Mouse (Mus musculus) right cerebral cortex, postnatal 14 days (tissue): ENCODE results near the gene Pdik1l.
"Not testable (repeated sequence)": the region's sequence is repeated elsewhere in the genome, so short reads cannot be mapped to it uniquely, and the experiment has no call there.

Source experiments
- DNase-seq: peaks from one replicate; pipeline ENCODE4 v3.0.0; 2022

Pdik1l gene

DNA sequence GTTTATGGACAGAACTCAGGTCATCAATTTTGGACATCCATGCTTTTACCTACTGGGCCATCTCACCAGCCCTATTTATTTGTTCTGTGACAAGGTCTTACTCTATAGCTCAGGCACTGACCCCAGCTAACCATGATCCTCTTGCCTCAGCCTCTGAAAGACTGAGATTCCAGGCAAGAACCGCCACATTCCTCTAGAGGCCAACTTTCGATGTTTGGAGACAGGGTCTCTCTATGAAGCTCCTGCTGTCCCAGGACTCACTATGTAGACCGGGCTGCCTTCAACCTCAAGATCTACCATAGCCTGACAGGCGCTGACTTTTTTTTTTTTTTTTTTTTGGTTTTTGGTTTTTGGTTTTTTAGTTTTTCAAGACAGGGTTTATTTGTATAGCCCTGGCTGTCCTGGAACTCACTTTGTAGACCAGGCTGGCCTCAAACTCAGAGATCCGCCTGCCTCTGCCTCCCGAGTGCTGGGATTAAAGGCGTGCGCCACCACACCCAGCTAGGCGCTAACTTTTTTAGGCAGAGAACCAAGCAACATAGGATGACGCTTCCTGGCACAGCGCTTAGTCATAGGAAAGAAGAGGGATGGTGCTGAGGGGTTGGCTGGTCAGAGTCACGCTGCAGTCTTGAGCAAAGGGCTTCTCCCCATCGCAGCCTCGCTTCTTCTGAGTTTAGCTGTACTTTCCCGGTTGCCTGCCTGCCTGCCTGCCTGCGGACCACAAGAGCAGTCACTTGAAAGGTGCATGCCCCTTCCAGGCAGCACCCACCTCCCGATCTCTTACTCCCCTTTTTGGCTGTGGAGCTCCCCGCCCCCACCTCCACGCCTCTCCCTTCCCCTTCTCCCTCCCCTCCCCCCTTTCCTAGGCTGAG is 11.2 kb upstream of the Pdik1l start:
- no peak for DNase-seq

DNA sequence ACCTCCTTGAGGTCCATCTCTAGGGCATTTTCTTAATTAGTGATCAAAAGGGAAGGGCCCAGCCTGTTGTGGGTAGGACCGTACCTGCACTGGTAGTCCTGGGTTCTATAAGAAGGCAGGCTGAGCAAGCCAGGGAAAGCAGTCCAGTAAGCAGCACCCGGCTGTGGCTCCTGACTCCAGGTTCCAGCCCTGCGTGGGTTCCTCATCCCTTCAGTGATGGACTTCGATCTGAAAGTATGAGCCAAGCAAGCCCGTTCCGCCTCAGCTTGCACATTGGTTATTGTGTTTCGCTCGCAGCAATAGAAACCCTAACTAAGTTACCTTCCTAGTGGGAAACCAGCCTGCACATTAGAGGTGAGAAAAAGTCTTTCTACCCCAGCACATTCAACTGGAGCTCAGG is 9.7 kb upstream of the Pdik1l start:
- no peak for DNase-seq

DNA sequence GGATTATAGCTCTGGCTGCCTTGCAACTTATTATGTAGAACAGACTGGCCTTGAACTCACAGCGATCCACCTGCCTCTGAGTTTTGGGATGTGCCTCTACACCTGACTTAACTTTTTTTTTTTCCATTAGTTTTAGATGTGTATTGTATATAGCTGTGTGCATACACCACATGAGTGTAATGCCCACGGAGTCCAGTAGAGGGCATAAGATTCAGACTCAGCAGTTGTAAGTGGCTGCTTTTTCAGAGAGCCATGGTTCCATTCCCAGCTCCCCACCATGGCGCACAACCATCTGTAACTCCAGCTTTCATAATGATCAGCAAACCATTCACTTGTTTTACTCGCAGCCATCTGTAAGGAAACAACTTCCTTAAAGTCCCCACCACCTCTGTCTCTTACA is 8.8 kb upstream of the Pdik1l start:
- DNase-seq, result no peak

DNA sequence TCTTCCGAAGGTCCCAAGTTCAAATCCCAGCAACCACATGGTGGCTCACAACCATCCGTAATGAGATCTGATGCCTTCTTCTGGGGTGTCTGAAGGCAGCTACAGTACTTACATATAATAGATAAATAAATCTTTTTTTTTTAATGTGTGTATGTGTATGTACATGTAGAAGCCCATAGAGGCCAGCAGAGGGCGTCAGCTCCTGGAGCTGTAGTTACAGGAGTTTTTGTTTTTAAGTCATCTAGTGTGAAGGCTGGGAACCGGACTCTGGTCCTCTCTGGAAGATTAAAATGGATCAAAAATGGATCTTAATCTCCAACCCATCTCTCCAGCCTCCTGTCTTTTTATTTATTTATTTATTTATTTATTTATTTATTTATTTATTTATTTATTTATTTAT is 8.4 kb upstream of the Pdik1l start:
- not testable (repeated sequence) for DNase-seq

DNA sequence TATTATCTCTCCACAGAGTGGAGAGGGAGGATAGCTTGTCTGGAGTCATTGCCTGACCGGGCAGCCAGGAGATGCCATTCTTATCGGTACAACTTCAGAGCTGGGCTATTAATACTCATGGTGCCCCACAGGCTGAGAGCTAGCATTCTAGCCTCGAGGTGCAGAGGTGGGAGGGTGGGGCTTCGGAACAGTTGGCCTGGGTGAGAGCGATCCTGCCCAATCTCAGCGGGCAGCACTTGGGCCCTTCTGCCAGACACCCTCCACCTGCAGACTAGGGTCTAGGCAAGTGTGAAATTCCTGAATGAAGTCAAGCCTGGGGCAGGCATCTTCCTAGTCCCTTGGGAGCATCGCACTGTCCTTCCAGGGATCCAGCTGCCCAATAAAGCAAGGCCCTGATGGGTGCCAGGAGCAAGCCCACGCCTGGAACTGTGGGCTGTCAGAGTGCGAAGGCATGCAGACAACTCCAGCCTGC is 6.0 kb upstream of the Pdik1l start:
- DNase-seq, result no peak

DNA sequence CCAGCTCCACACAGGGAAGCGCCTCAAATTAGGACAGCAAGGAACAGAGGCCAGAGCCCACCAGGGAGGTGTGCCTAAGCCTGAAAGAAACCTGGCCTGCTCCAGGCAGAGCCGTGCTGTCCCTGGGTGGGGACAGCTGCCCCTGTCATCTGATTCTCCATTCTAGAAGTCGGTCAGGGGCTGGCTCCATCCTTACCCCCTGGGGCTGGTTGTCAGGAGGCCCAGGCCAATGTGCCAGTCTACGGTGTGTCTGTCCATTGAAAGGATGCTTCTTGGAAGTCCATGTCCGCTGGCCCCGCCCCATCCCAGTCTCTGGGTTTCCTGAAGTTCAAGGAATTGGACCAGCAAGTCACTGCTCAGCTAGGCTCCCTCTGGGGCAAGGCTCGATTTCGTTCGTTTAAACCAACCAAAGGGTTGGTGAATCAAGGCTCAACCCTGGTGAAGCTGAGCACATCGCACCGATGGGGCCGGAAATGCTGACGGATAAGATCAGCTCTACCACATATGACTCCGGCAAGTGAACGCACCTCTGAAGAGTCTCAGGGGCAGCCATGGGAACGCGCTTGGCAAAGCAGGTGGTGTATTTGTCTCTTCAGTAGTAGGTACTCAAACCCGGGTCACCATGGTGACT is 5.5 kb upstream of the Pdik1l start:
- no peak for DNase-seq

DNA sequence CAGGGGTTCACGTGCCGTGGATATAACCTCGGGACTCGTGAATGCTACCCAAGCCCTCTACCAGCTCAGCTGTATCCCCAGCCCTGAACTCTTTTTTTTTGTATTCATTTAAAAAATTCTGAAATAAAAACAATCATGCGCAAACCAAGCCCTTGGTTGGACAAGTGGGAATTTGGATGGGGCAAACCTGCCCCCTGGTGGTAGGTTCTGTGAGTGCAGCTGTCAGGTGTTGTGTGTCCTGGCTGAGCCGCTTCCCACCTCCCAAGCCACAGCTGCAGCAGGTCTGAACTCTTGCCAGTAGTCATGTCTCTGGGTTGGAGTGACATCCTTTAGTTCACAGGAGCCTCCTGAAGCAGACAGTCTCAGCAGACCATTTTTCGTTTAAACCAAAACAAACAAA is 4.4 kb upstream of the Pdik1l start:
- peak; percentile 62 for DNase-seq

DNA sequence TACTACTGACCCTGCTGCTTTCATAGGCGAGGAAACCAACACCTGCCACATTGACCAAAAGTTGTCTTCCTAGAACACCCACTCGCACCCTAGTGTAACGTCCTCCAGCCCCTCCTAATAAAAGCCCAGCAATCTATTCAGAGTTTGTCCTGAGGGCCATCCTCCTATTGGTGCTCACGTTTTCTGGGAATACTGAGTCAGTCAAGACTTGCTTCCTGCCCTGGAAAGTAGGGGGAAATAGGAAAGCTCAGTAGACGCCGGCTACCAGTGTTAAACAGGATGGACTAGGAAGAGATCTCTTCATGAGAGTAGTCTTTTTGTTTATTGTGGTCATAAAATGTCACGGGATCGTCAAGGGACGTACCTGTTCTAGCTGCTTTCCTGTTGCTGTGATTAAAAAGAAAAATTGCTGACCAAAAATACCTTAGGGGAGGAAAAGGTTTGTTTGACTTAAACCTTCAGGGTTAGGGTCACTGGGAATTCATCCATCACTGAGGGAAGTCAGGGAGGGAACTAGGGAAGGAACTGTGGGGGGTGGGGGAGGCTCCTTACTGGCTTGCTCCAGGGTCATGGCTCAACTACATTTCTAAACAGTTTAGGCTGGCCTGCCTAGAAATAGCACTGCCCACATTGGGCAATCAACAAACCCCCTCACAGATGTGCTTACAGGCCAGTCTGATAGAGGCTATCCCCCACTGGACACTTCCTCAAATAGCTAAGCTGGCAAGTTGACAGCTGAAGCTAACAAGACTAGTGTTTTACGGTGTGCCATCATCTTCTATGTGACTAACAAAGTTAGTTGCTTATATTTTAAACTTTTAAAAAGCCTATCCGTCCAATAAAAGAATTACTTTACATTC is 932 bp upstream of the Pdik1l start:
- no peak for DNase-seq

DNA sequence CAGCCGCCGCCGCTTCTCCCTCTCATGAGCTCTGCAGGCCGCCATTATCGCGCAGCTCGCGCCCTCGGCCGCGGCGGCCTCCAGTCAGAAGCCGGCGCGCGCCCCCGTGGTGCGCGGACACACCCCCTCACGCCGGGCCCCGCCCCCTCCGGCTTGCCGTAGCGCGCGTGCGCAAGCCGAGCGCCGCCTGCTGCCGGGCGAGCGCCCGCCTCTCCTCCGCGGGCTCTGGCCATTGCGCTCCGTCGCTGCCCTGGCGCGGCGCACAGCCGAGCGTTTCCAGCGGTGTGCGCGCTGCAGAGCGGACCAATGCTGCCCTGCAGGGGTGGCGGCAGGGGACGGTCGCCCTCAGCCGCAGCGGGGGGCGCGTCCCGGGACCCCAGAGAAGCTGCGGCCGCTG is 529 bp downstream of the Pdik1l start:
- peak; percentile 96 for DNase-seq

DNA sequence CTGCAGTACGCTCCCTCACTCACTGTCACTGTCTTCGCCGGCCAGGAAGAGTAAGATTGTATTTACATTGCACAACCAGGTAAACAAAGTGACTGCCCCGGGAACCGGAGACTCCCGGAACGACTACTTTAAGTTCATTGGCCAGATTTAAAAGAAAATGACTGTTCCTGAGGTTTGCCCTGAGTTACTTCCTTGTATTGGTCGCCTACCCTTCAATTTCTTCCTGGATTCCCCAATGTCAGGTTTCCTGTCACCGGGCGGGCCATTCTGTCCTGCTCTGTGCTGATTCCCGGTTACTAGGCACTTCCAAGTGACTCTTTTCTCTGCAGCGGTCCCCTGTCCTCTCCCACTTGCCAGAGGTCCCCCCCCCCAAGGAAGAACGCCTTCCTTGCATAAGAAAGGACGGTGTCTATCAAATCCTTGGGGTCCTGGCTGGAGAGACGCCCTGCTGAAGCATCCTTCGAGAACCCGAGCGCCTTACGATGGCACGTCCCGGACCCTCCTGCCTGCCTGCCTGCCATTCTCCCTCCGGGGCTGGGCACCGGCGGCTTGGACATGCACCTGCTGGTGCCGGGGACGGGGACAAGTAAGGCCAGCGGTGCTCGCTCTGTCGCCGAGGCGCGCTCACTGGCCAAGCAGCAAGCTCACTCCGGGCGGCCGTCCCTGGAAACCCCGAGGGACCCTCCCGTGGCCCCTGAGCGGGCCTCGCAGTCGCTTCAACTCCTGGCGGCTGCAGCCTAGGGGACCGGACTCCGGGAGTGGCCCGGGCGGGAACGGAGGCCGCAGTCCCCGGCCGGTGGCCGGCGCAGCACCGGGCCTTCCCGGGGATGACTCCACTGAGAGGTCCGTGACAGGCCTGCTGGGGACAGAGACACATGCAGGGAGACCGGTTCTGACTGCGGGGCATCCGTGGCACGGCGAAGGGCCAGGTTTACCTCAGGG is 1.2 kb downstream of the Pdik1l start:
- DNase-seq, result peak; percentile 31

DNA sequence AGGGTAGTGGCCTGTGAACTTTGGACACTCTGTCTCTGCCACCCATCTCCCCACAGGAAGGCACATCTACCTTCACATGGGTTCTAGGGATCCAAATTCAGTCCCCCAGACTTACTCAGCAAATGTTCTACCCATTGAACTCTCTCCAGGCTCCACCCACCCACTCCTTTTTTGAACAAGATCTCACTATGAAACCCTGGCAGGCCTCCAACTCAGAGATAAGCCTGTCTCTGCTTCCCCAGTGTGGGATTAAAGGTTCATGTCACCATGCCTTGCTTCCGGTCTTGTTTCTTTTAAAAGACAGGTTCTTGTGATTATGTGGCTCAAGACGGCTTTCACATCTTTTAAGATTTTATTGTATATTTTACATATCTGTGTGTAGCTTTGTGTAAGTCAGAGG is 2.8 kb downstream of the Pdik1l start:
- no peak for DNase-seq

DNA sequence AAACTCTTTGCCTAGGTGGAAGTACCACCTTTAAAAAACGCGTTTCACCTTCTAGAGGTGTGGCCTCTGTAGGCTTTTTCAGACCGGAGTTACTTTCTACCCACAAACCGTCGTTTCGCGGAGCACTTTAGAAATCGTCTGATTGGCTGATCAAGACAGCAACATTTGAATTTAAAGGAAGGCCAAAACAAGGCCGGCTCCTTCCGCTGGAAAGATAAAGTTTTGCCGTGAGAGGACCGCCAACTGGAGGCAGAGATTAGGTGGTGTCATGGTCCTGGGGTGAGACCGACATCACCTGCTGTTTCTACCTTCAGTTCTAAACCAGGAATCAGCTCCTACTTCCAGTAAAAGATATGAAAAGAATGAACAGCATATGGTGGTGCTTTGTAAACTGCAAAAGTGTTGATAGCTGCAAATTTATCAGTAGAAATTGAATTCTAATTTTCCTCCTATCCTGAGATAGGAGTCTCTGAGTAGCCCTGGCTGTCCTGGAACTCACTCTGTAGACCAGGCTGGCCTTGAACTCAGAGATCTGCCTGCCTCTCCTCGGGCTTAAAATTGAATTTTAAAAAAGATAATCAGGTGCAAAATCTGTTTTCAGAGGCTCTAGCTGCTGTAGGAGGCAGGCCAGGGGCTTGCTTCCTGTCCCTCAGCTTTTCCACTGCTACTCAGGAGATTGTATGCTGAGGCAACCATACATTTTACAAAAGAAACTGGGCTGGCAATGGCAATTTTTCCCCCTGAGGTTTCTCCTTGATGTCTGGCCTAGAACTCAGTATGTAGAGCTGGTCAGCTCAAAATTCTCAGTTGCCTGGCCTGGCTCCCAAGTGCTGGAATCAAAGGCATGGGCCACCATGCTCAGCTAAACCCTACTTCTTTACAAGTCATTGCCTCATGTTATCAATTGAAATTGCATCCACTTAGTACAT is 14.0 kb downstream of the Pdik1l start:
- no peak for DNase-seq

DNA sequence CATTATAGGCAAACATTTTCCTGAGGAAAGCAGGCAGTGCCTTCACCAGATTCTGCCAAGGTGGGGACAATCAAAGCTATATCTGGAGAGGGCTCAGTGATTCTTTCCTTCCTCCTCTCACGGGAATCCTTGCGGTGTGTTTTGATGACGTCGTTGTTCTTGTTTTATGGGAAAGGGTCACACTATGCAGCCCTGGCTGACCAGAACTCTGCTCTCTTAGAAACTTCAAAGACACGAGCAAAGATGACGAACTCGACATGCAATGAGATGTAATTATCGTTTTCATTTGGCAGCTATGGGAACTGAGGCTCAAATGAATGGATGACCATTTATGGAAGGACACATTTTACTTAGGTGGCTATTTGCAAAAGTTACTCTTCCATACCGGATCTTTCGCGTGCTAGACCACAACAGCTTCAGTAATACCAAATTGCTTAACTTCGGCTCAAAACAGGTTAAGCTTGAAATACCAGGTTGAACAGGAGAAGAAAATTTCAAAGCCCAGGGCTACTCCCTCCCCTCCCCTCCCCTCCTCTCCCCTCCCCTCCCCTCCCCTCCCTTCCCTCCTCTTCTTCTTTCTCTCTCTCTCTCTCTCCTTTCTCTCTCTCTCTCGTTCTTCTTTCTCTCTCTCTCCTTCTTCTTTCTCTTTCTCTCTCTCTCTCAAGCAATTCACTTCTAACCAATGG is 14.8 kb downstream of the Pdik1l start:
- DNase-seq, result no peak

DNA sequence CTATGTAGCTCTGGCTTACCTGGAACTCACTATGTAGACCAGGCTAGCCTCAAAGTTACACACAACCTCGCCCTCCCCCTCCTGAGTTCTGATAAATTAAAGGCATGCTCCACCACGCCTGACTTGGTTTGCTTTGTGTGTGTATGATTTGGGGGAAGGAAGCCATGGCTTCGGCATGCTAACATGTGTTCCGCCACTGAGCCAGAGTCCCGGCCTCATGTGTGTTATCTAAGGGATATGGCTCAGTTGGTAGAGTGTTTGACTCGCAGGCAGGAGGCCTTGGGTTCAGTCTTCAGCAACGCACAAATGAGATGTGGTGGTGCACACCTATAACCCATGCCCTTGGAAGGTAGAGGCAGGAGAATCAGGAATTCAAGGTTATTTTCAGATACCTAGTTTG is 15.7 kb downstream of the Pdik1l start:
- DNase-seq, result no peak

DNA sequence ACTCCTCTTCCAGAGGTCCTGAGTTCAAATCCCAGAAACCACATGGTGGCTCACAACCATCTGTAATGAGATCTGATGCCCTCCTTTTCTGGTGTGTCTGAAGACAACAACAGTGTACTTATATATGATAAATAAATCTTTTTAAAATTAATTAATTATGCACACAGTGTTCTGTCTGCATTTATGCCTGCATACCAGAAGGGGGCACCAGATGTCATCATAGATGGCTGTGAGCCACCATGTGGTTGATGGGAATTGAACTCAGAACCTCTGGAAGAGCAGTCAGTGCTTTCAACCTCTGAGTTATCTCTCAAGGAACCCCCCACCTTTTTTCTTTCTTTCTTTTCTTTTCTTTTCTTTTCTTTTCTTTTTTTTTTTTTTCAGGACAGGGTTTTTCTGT is 18.1 kb downstream of the Pdik1l start:
- DNase-seq, result not testable (repeated sequence)

DNA sequence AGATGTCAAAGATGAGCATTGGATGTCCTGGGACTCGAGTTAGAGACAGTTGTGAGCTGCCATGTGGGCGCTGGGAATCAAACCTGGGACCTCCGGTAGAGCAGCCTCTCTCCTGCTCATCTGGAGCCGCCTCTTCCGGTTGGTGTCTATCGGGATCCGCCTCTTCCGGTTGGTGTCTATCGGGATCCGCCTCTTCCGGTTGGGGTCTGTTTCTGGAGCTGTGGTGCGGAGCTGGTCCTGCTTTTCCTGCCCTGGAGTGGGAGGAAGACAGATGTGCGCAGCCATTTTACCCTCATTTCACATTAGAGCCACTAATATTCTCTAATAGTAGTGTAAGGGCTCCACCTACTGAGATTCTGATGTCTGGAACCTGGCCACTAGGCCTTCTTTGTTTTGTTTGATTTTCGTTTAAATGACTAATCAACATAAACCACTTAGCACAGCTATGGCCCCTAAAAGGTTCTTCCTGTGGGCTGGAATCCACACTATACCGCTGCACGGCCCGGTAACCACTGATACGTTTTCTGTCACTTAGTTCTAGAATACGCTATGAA is 19.5 kb downstream of the Pdik1l start:
- DNase-seq, result no peak

DNA sequence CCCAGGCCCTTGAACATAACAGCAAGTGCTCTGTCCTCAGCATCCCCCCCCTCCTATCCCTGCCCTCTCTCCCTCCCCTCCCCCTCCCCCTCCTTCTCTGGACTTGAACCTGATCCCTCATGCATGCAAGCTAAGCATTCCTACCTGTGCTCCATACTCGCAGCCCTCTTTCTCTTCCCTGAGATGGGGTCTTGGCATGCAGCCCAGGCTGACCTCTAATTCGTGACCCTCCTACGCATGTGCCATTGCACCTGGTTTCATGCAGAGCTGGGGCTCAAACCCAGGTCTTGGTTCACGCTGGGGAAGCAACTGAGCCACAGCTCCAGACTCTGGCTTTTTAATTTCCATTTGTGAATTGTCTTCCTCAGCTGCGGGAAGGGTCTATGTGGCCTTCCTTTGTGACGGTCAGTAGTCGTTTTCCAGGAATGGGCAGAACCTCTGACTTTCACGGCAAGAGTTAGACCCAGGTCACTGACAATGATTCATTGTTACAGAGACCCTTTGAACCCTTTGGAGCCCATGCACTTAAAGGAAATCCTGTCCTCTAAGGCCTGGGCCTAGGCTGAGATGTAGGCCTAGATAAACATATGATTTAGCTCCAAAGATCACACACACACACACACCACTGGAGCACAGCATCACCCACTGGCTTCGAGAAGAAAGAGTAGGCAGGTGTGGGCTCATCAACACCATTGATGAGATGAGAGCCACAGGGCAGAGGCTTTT is 21.7 kb downstream of the Pdik1l start:
- DNase-seq, result no peak

DNA sequence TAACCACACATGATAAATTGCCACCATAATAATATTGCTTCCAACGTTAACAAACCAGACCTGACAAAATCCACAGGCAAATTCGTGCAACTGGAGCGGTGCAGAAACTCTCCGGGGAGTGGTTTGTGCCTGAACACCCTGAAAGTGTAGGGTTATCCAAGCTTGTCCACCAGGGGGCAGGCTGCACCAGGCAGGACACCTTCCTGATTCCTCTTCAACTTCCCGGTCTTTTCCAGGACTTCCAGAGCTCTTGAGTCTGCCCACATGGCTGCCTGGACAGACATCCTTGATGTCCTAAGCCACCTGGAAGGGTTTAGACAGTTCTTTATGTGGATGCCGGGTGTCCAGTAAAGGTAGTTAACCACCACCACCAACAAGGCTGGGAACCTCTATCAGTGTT is 24.5 kb downstream of the Pdik1l start:
- peak; percentile 63 for DNase-seq

DNA sequence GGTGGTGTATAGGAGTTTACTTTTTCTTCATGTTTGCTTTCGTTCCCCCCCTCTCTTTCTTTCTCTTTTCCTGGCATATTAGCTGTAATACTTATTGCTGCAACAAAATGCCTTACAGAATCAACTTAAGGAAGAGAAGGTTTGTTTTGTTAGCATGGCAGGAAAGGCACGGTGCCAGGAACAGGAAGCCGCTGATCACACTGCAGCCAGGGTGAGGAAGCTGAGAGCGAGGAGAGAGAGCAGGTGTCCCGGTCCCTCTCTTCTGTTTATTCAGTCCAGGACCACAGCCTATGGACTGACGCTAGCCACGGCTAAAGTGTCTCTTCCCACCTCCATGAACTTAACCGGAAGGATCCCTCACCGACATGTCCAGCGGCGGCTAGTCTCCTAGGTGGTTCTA is 29.3 kb downstream of the Pdik1l start:
- no peak for DNase-seq
